Mouse (Mus musculus) ovary, postnatal 36 days (tissue): ENCODE data around the gene Plscr5.

ENCODE experiments used
- DNase-seq: peaks from one replicate; pipeline ENCODE4 v3.0.0; 2022; ENCODE audit warnings: low spot score, mixed read lengths

The Plscr5 gene

DNA sequence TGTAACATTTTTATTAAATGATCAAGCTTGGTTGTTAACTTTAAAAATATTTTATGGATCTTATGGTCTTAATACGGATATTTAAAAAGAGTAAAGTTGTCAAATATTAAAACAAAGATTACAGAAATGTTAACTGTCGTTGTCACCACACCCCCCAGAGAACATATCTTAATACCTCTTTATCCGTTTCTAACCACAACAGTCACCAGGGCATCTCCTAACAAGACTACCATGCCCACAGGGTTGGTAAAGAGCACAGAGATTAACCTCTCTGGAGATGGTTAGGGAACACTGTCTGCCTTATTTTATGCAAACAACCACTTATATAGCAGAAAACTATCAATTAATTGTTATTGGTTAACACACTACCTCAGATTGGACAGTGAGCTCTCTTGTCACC is 34.1 kb downstream of the Plscr5 start:
- no peak for DNase-seq

GRCm38 (mm10) chr9:92228867-92229832 is 36.4 kb downstream of the Plscr5 start:
- DNase-seq, result no peak

DNA sequence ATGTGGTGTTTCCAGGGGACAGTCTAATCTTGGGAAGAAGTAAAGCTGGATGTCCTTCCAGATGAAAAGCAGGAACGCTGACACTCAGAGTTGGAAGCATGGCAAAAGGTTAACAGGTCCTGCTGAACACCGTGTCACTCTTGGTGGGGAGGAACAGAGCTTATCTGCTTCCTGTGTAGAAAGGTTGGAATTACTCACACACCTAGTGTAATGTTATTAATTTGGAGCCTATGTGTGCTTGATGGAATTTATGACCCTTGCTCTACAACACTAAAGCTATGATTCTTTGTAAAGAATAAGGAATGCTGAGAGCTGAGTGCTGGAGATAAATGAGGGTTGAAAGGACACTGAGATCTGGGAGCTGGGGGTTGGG is 37.1 kb downstream of the Plscr5 start:
- no peak for DNase-seq

GRCm38 (mm10) chr9:92234901-92235458 is 42.2 kb downstream of the Plscr5 start:
- no peak for DNase-seq

- no peak for DNase-seq
Measured at GRCm38 (mm10) chr9:92248773-92249446, 56.2 kb downstream of the Plscr5 start.

DNA sequence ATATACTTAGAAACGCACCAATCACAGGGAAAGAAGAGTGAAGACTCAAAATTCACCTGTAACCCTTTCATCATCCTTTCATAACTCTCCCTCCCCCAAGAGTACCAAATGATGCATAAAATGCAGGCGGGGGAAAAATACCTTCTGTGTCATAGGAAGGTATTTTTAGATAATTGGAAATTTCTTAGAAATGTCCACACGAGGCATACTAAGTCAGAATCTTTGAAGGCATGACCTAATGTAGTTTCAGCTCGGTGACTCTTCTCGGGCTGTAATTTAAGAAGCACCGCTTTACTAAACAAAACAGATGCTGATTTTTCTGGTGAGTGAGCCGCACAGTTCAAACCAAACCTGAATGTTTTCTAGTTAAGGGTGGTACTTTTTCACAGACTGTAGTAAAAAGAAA is 56.7 kb downstream of the Plscr5 start, which contains the start of gene Plscr1:
Gene Plscr1, plus strand, starts transcription at position 304 of the 406 bp plus-strand sequence.
- DNase-seq, result no peak

DNA sequence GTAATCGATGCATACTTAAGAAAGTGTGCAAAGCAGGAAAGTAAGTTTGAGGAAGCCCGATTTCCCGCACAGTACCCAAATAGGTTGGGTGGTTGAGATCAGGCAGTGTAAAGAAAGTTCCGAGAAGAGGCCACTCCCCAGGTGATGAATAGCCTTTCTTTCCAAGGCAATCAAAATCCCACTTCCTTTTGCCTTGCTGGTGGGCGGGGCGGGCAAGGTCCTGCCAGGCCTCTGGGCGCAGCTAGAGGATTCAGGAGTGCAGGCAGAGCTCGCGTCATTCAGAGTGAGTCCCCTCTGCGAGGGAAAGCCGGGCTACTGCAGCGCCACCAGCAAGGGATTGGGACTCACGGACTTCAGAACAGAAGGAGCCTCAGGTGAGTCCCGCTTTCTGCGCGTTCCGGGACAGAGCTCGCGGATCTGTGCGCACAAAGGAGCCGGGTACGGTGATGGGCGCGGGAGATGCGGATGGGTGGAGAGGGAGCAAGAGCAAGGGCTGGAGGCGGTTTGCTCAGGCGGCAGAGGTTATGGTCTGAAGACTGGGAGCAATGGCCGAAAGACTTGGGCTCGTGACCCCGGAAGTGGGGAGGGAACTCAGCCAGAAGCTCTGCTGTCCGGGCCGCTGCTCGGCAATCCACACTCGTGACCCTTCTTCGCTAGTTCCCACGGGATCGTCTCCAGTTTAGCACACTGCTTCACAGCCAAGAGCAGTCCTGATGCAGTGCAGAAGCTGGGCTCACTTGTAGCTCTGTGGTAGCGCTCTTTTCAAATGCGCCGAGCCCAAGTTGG is 57.4 kb downstream of the Plscr5 start:
- peak; percentile 75 for DNase-seq

GRCm38 (mm10) chr9:92252718-92253117 is 60.0 kb downstream of the Plscr5 start:
- no peak for DNase-seq

DNA sequence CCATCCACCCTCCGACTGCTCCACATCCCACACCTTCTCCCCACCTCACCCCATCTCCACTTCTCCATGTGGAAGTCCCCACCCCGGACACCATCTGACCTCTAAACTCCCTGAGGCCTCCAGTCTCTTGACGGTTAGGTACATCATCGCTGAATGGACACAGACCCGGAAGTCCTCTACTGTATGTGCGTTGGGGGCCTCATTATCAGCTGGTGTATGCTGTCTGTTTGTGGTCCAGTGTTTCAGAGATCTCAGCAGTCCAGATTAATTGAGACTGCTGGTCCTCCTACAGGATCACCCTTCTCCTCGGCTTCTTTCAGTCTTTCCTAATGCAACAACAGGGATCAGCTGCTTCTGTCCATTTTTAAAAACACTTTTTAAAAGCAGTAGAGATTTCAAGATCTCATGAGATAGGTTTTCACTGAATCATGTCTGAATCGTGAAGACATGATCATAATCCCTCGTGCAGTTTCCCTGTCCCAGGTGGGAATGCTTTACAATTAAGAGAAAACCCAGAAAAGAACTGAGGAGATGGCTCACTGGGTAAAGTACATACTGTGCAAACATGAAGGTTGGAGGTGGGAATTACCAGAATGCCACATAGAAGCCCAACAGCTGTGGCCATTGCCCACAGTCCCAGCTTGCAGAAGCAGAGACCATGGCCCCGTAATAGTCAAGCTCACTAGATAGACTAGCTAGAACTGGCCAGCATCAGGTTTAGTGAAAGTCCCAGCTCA is 61.0 kb downstream of the Plscr5 start:
- no peak for DNase-seq
